Mouse (Mus musculus) erythroblast, adult 5-6 weeks (primary cell): ENCODE results near the gene Cep128. TPM values are rescaled to one million over a fixed set of nuclear protein-coding genes. Genes with fewer than 3 reads are reported as not detected.

Experiments
- ATAC-seq: replicated peaks from 2 replicates; pipeline ENCODE4 v1.8.0; 2016; ENCODE audit warnings: moderate number of reproducible peaks, mild to moderate bottlenecking, moderate TSS enrichment, inconsistent platforms; ENCODE audit not compliant: poor library complexity, low FRiP score, severe bottlenecking
- total RNA-seq, 2 experiments: library from RNA; stranded (forward) in 1 of 2; stranded (reverse) in 1 of 2; fragments of 150-400 nt in 1 of 2; fragments of 200-764, 138-1000 nt in 1 of 2; gene quantifications; 2 replicates each; pipeline versions ENCODE4 v1.2.3 to v1.2.4; 2015 to 2017; ENCODE audit warnings: low replicate concordance in 2 of 2

Cep128 gene
- total RNA-seq, 2 experiments from 2014 or later, result 93.6 to 154 TPM

DNA sequence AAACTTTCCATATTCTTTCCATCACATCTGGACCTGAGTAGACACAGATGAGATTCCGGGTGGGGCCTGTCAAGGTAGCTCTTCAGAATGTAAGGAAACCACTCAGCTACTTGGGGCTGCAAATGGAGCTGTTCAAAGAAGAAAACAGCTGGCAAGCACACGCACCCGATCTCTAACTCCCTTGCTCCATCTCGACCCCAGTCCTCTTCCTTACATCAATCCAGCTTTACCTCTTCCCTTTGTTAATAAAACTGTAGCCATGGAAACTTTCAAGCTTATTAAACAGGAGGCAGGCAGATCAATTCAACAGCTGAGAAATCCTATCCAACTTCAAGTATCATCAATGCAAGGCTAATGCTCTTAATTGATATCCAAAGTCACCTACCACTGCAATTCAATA lies 195.1 kb downstream of the Cep128 start:
- ATAC-seq, result no peak

- no peak for ATAC-seq
These were observed 198.6 kb downstream of the Cep128 start for GRCm38 (mm10) chr12:91185564-91185963.

GRCm38 (mm10) chr12:91184616-91185015 lies 199.6 kb downstream of the Cep128 start:
- no peak for ATAC-seq

DNA sequence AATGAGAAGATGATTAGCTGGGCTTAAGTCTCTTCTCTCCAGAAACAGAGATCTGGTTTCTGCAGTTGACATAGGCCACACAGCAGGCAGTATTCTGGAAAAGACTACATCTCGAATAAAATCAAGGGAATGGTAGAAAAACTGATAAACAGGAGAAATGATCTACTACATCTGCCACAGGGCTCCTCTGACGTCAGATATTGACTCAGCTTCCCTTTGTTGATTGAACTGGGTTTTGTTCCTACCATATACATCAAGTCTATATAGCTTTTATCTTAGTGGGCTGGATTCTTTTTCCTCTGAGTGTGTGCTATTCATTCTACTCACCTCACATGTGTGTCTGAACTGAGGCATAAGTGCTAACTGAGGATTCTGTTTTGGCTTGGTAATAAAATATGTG lies 200.3 kb downstream of the Cep128 start:
- ATAC-seq, result no peak

DNA sequence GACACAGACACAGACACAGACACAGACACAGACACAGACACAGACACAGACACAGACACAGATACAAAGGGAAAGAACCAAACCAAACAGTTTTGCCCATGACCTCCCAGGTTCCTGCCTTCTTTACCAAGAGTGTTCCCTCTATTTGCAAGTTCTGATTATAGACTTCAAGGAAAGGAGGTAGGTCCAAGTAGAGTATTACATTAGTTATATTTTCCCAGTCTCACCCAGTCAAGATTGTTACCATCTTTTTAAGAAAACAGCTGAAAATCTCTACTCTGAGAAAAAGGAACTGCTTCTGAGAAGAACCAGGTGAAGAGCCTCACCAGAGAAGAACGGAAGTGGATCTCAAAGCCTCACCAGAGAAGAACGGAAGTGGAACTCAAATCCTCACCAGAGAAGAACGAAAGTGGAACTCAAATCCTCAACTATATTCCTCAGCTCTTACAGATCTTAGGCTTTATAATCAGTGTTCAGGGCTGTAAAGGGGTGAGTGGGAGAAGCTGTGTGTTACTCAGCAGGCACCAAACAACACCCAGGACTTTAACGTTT lies 200.8 kb downstream of the Cep128 start:
- no peak for ATAC-seq

- no peak for ATAC-seq
These were observed 207.2 kb downstream of the Cep128 start for GRCm38 (mm10) chr12:91176808-91177526.

GRCm38 (mm10) chr12:91171613-91172012 lies 212.6 kb downstream of the Cep128 start:
- ATAC-seq, result no peak

GRCm38 (mm10) chr12:91161015-91161730 lies 223.0 kb downstream of the Cep128 start:
- no peak for ATAC-seq

GRCm38 (mm10) chr12:91158481-91158880 lies 225.7 kb downstream of the Cep128 start:
- ATAC-seq, result no peak

- no peak for ATAC-seq
These were observed 230.2 kb downstream of the Cep128 start for GRCm38 (mm10) chr12:91154052-91154451.

DNA sequence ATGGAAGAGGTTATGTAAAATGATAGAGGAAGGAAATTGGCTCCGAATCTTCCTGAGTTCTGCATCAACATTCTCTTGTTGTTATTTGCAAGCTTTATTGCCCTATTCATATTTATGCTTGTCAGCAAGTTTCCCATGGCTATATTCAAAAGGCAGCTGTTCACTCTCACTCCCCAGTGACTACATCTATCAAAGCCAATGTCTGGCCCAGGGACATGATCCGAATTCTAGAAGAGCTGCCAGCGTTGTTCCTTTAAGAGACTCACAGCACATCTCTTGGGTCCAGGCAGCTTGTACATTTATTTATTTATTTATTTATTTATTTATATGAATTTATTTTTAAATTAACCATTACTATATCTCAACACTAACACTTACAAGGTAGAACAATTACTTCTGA lies 235.1 kb downstream of the Cep128 start:
- ATAC-seq, result no peak

GRCm38 (mm10) chr12:91134740-91135517 lies 249.3 kb downstream of the Cep128 start:
- ATAC-seq, result no peak

DNA sequence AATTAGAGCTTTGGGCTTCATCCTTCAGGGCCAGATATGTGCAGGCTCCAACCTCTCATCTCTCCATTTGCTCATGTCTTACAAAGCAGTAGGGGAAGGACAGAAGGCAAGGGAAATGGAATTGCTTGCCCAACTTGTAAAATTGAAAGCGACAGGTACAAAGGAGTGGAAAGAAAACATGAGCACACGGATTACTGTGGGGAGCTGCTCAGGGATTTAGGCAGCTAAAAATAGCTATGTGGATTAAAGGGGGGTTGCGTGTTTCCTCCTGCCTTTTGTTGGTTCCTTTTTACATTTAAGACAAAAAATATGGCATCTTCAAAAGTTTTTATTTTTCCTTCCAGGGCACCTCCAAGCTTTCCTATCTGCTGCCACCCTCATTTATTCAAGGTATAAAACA lies 269.2 kb downstream of the Cep128 start:
- ATAC-seq, result no peak

DNA sequence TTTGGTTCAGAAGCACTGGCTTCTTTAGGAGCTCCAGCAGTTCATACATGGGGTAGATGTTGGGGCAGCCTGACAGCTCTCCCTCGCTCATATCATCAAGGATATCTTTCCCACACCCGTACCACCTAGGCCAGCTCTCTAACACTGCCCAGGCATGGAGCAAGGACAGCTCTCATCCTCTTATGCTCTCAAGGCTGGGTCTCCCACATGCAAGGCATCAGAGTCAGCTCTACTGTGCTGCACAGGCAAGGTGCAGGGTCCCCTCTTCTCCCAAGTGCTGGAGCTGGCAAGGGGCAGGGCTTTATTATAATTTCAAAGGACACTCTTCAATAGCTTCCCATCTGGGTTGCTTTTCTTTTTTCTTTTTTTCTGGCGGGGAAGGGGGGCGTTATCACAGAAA lies 280.9 kb downstream of the Cep128 start:
- no peak for ATAC-seq

DNA sequence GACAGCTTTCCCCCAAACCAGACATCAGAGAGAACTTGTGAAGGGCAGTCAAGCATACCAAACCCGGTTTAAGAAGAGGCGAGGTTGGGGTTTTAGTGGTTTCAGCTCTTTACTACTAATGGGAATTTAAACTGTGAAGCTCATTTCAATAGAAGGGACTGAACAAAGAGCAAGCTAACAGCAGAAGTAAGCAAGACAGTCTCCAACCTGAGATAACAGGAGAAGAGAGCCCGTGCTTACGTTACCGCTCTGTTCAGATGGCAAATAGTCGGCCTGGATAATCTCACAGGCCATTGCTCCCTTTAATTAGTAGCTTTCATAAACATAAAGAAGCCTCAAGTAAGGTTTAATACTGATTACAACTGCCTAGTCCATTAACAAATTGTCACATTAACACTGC lies 286.3 kb downstream of the Cep128 start:
- ATAC-seq, result no peak

DNA sequence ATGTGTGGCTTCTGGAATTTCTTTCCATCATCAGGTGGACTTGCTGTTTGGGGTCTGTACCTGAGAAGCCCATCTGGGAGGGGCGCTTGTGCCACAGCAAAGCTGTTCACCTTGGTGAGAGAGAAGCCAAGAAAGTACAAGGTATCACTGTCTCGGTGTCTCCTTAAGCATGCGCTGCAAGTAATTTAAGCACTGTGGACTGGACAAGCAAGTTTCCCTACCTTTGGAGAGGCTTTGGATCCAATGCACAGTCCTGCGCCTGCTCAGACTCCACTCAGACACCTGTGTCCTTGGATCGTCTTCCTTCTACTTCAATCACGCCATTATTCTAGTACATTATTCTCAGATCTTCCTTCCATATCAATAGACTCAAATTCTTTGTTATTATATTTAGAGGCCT lies 288.0 kb downstream of the Cep128 start:
- ATAC-seq, result no peak

DNA sequence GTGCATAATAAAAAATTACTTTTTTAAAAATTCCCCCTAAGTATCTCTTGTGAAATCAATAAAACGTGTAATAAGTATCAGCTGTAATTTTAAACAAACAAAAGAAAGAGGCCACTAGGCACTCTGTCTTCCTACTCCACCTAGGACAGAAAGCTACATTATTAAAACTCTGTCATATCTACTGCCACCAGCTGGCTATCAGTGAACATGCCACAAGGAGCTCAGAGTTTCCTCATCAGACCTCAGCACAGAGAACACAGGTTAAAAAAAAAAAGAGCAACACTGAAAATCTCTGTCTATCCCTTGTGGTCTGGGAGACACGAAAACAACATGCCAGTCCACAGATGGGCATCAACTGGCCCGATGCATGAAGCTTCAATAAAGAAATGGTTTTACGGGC lies 295.9 kb downstream of the Cep128 start:
- no peak for ATAC-seq

GRCm38 (mm10) chr12:91085967-91086366 lies 298.2 kb downstream of the Cep128 start:
- ATAC-seq, result no peak

GRCm38 (mm10) chr12:91075600-91075999 lies 308.6 kb downstream of the Cep128 start:
- ATAC-seq, result no peak

GRCm38 (mm10) chr12:91070551-91071045 lies 313.6 kb downstream of the Cep128 start:
- no peak for ATAC-seq
